8 mouse cellular contexts compared by ENCODE assay signal in the genomic region with DNA sequence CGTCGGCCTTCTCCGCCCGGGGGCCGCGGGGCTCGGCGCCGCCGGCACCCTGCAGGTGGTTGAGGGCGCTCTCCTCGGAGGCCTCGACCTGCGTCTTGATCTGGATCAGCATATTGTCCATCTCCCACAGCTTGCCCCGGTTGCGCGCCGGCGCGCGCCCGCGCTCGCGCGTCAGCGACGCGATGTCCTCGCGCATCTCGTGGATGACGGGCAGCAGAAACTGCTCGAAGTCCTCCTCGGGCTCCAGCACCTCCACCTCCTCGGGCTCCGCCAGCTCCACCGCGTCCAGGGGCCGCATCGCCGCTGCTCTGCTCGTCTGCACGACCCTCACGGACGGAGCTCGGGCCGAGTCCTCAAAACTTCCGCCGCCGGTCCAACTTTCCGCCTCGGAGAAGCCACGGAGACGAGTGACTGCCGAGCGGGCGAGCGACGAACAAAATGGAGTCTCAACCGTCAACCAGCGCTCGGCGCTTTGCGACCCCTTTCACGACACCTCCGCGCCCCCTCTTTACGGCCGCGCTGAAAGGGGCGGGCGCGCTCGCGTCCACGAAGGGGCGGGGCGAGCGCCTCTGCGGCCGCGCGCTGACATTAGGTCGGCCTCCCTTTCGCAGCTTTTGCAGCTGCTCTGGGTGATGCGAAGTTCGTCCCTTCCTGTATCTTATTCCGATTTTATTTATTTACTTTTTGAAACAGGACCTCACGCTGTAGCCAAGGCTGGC. TPM values are rescaled to one million over a fixed set of nuclear protein-coding genes. Genes with fewer than 3 reads are reported as not detected.
DNase-seq lines count a peak whose midpoint lies in the region; ATAC-seq and TF ChIP-seq lines count a peak whose summit lies in the region.
"Not testable (repeated sequence)": the region's sequence is repeated elsewhere in the genome, so short reads cannot be mapped to it uniquely, and the experiment has no call there.

TSS of gene Mrfap1 (minus strand) at position 477 of the 719 bp plus-strand sequence.

- TF ChIP-seq POLR2A in cortical plate, adult 2 months (IDR thresholded peaks at IDR 0.05; ENCODE audit: extremely low read depth, insufficient read depth, low read length): peak; percentile 23

- peak; percentile 85 to 90 for DNase-seq in gastrocnemius, adult 8-10 months (ENCODE audit: low spot score in 2 of 2)
- peak; percentile 71 for DNase-seq in hindlimb bud, embryonic 11.5 days (ENCODE audit: extremely low spot score, low read depth, low spot score)
- peak; percentile 86 to 91 for DNase-seq in left cerebral cortex, adult 8-10 months (ENCODE audit: low spot score in 2 of 2)
- DNase-seq in right cerebral cortex, postnatal 10 days (ENCODE audit: low spot score in 2 of 2): peak; percentile 94 to 96
- peak; percentile 94 for DNase-seq in urinary bladder, postnatal 25 days (ENCODE audit: low spot score)

- H3K36me3 ChIP-seq in megakaryocyte, embryonic 14.5 days (replicated peaks; ENCODE audit: low read length): peaks cover 25% of the 10 kb centered on the region

- not testable (repeated sequence) for H3K4me1 ChIP-seq in cortical plate, adult 2 months (ENCODE audit: control insufficient read depth, insufficient read depth, low read length)
- H3K4me1 ChIP-seq in megakaryocyte, embryonic 14.5 days: peaks cover 37% of the 10 kb centered on the region

- H3K27ac ChIP-seq in cortical plate, adult 2 months (ENCODE audit: insufficient read depth, low read length): peak within 1 kb of the TSS; percentile 98

- peaks cover 12% of the 10 kb centered on the region for H3K27me3 ChIP-seq in megakaryocyte, embryonic 14.5 days (replicated peaks)

- TF ChIP-seq CTCF in cortical plate, adult 2 months (IDR thresholded peaks at IDR 0.05; ENCODE audit: extremely low read depth, insufficient read depth, low read length): not testable (repeated sequence)

- not testable (repeated sequence) for H3K9me3 ChIP-seq in megakaryocyte, embryonic 14.5 days

- ATAC-seq in activated CD4-positive, CD25-positive, alpha-beta regulatory T cell, adult 4 months: peak; percentile 67

- H3K4me3 ChIP-seq in cortical plate, adult 2 months (ENCODE audit: insufficient read depth, low read length): peak within 1 kb of the TSS; percentile 75
- H3K4me3 ChIP-seq in megakaryocyte, embryonic 14.5 days (replicated peaks): peak within 1 kb of the TSS; percentile 95

RNA-seq across cellular contexts. Expression of gene Mrfap1, which starts in this region (rescaled TPM):
- 100 to 1,000 TPM in 1 of 2 experiments, 10 to 100 TPM in 1; 87.1 to 109 TPM for polyA plus RNA-seq in activated CD4-positive, CD25-positive, alpha-beta regulatory T cell, adult 4 months (2017; shearing (Covaris generic))
- 302 and 325 TPM in 2 replicates for polyA plus RNA-seq in cortical plate, adult 2 months (2012; rRNA removed)
- total RNA-seq in gastrocnemius, adult 8-10 months (2022): 100 to 1,000 TPM; 231 to 247 (median 235) TPM
- total RNA-seq in left cerebral cortex, adult 8-10 months (2022): 100 to 1,000 TPM; 439 to 442 (median 441) TPM
- polyA plus RNA-seq in megakaryocyte, embryonic 14.5 days (2012; ENCODE audit: insufficient read depth, low replicate concordance): 15.3 and 78.1 TPM in 2 replicates

Comparison
In these comparisons a context has a peak if more than half of its experiments do, and no peak if none do; other contexts are left out.
1. Peak in every context shown above with its lines: DNase-seq, ATAC-seq, H3K4me3 ChIP-seq and H3K27ac ChIP-seq.